ENCODE assay signal across 17 mouse cellular contexts in the genomic region with DNA sequence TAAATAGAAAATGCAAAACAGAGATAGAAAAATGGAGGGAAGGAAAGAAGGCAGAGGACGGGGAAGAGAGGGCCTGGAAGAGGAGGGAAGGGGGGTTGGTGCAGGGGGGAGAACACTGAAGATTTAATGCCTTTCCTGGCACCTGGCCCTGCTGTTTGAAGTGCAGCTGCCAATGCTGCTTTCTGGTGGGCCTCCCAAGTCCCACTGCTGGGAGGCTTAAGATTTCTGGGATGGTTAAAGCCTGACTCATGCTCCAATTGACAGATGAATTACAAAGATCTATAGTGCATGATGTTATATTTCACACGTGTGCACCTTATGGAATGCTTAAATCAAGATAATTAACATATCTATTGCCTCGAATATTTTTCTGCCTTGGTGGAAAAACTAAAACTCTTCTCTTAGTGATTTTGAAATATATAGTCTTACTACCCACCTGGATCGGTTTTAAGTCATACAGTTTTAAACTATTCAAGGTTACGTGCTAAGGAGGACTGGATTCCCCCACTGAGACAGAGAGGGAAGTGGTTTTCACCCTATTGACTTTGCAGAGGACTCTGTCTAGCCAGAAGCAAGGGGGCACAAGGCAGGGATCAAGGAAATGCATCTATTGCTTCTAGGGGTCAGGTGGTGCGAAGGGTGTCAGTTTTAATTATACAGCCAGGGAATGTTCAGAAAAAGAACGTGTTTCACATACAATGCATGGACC.
DNase-seq lines count a peak whose midpoint lies in the region; ATAC-seq and TF ChIP-seq lines count a peak whose summit lies in the region.
"Had no signal": no experiment of that assay in that cellular context is flagged by ENCODE, and none has a peak within 500 bp of the region (broad histone marks: within the 10 kb centered on the region; RNA-seq: fewer than 3 reads in every experiment).

No protein-coding gene starts in this region.

- peaks cover 3% of the 10 kb centered on the region; the same call in 1 of the 2 replicates for H3K4me1 ChIP-seq in lung, embryonic 14.5 days (ENCODE audit: insufficient read depth)
- H3K4me1 ChIP-seq in embryonic facial prominence, embryonic 12.5 days = peaks cover 12% of the 10 kb centered on the region
- H3K4me1 ChIP-seq in limb, embryonic 13.5 days = peaks cover 38% of the 10 kb centered on the region
- H3K4me1 ChIP-seq: hindbrain, embryonic 13.5 days; neural tube, embryonic 15.5 days had no signal

- peak; percentile 37 for DNase-seq in gastrocnemius, postnatal 10 days
- DNase-seq in gastrocnemius, adult 2 months = no peak
- DNase-seq in lung, embryonic 14.5 days = peak; percentile 54
- DNase-seq in lung, postnatal 10 days = no peak
- DNase-seq in right cerebral cortex, adult 2 months (ENCODE audit: low spot score in 2 of 2) = no peak
- DNase-seq in spleen, postnatal 10 days (ENCODE audit: low spot score in 2 of 2) = no peak
- DNase-seq: cerebellum, adult 11 months; kidney, adult 9 months; lung, postnatal 4 days; right cerebral cortex, adult 18-20 months; thymus, adult 18-20 months had no signal

- no peak overlapping the region for H3K9ac ChIP-seq in lung, embryonic 14.5 days
- H3K9ac ChIP-seq in embryonic facial prominence, embryonic 12.5 days = no peak overlapping the region
- no peak overlapping the region for H3K9ac ChIP-seq in limb, embryonic 13.5 days
- H3K9ac ChIP-seq: hindbrain, embryonic 13.5 days; neural tube, embryonic 15.5 days had no signal

- TF ChIP-seq CTCF in gastrocnemius, adult 2 months (IDR thresholded peaks at IDR 0.05) = no peak
- TF ChIP-seq CTCF in lung, embryonic 14.5 days (IDR thresholded peaks at IDR 0.05; ENCODE audit: low read depth) = no peak

- no peak overlapping the region for H3K4me3 ChIP-seq in gastrocnemius, adult 2 months
- no peak overlapping the region for H3K4me3 ChIP-seq in lung, embryonic 14.5 days (ENCODE audit: low read depth, low read length)
- H3K4me3 ChIP-seq in embryonic facial prominence, embryonic 12.5 days = no peak overlapping the region
- H3K4me3 ChIP-seq in limb, embryonic 13.5 days = no peak overlapping the region
- H3K4me3 ChIP-seq: hindbrain, embryonic 13.5 days; layer of hippocampus, adult 2 months; neural tube, embryonic 15.5 days had no signal

- 62% methylated on average over 7 of the region's 7 CpGs for WGBS in lung, embryonic 14.5 days
- 57% methylated on average over 7 of the region's 7 CpGs for WGBS in embryonic facial prominence, embryonic 12.5 days
- 30% methylated on average over 7 of the region's 7 CpGs for WGBS in limb, embryonic 13.5 days

- no peak overlapping the region for H3K4me2 ChIP-seq in lung, embryonic 14.5 days
- no peak overlapping the region for H3K4me2 ChIP-seq in embryonic facial prominence, embryonic 12.5 days (replicated peaks)
- H3K4me2 ChIP-seq in limb, embryonic 13.5 days (replicated peaks) = no peak overlapping the region
- H3K4me2 ChIP-seq: hindbrain, embryonic 13.5 days; neural tube, embryonic 15.5 days had no signal

- intact Hi-C loops in gastrocnemius, adult 2 months (cut with DNase I) = no loop called here

- no peaks in the 10 kb centered on the region for H3K36me3 ChIP-seq in lung, embryonic 14.5 days (ENCODE audit: insufficient read depth)
- no peaks in the 10 kb centered on the region for H3K36me3 ChIP-seq in embryonic facial prominence, embryonic 12.5 days
- no peaks in the 10 kb centered on the region for H3K36me3 ChIP-seq in limb, embryonic 13.5 days
- H3K36me3 ChIP-seq: hindbrain, embryonic 13.5 days; neural tube, embryonic 15.5 days had no signal

- no peak overlapping the region for H3K27ac ChIP-seq in gastrocnemius, adult 2 months
- H3K27ac ChIP-seq in lung, embryonic 14.5 days (ENCODE audit: low read depth) = no peak overlapping the region
- H3K27ac ChIP-seq in embryonic facial prominence, embryonic 12.5 days = peak overlapping the region; percentile 76
- H3K27ac ChIP-seq in limb, embryonic 13.5 days = peak overlapping the region; percentile 88
- H3K27ac ChIP-seq: hindbrain, embryonic 13.5 days; layer of hippocampus, adult 2 months; neural tube, embryonic 15.5 days had no signal

- no peaks in the 10 kb centered on the region for H3K9me3 ChIP-seq in lung, embryonic 14.5 days (ENCODE audit: low read depth, low read length)
- H3K9me3 ChIP-seq in embryonic facial prominence, embryonic 12.5 days = no peaks in the 10 kb centered on the region
- H3K9me3 ChIP-seq in limb, embryonic 13.5 days = no peaks in the 10 kb centered on the region
- H3K9me3 ChIP-seq: hindbrain, embryonic 13.5 days; neural tube, embryonic 15.5 days had no signal

- H3K27me3 ChIP-seq in lung, embryonic 14.5 days (ENCODE audit: insufficient read depth, low read length) = no peaks in the 10 kb centered on the region
- H3K27me3 ChIP-seq in embryonic facial prominence, embryonic 12.5 days = no peaks in the 10 kb centered on the region
- H3K27me3 ChIP-seq in limb, embryonic 13.5 days = no peaks in the 10 kb centered on the region
- H3K27me3 ChIP-seq: hindbrain, embryonic 13.5 days; neural tube, embryonic 15.5 days had no signal

- ATAC-seq in lung, embryonic 14.5 days (ENCODE audit: insufficient read depth) = peak; percentile 47; the same call in 1 of the 2 replicates
- no peak for ATAC-seq in embryonic facial prominence, embryonic 12.5 days (ENCODE audit: insufficient number of reproducible peaks, insufficient read depth, low FRiP score, low TSS enrichment)
- ATAC-seq in limb, embryonic 13.5 days (ENCODE audit: low FRiP score, low read depth) = peak; percentile 94
- ATAC-seq: midbrain, embryonic 16.5 days had no signal

Comparison
In these comparisons a context has a peak if more than half of its experiments do, and no peak if none do; other contexts are left out.
1. DNase-seq: peak in gastrocnemius, postnatal 10 days (single experiment) and lung, embryonic 14.5 days (single experiment); none in gastrocnemius, adult 2 months (single experiment), lung, postnatal 10 days (single experiment), right cerebral cortex, adult 2 months (0 of 2) and spleen, postnatal 10 days (0 of 2).
2. H3K27ac ChIP-seq: peak in embryonic facial prominence, embryonic 12.5 days (single experiment) and limb, embryonic 13.5 days (single experiment); none in gastrocnemius, adult 2 months (single experiment) and lung, embryonic 14.5 days (single experiment).